Mouse (Mus musculus): ENCODE measurements around the gene Hdhd3.

DNA sequence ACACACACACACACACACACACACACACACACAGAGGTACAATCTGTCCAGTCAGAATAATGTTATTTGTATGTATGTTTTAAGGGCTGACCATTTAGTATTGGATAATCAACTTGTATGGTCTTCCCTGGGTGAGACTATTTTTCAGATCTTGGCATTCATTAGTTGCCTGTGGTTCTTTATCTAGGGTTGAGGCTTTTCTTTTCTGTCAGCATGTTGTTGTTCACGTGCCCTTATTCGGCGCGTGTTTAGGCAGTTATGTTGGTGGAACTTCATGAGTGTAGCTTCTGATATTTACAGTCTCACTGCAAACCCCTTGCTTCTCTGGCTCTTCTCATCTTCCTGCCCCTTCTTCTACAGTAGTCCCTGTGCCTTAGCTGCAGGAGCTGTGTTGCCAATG, 24.4 kb upstream of the Hdhd3 start:
- TF ChIP-seq POLR2A (IDR thresholded peaks at IDR 0.05; ENCODE audit: low read depth, low read length): no peak
- TF ChIP-seq CTCF (conservative IDR thresholded peaks at IDR 0.05; ENCODE audit: insufficient read depth, insufficient read length, low read depth, low read length): no peak
